Mouse (Mus musculus) CD8-positive naive resting alpha-beta T cell, adult 2 months (primary cell): ENCODE results near the gene Ppm1j.
A peak's percentile ranks its signal among the peaks of the same experiment; 100 is the strongest.
"Not testable (repeated sequence)": the region's sequence is repeated elsewhere in the genome, so short reads cannot be mapped to it uniquely, and the experiment has no call there.

Experiments
- DNase-seq, 2 experiments: peaks; one replicate each; pipeline ENCODE4 v3.0.0; 2022; ENCODE audit warnings: low read depth in 2 of 2, low spot score in 2 of 2

Gene Ppm1j

DNA sequence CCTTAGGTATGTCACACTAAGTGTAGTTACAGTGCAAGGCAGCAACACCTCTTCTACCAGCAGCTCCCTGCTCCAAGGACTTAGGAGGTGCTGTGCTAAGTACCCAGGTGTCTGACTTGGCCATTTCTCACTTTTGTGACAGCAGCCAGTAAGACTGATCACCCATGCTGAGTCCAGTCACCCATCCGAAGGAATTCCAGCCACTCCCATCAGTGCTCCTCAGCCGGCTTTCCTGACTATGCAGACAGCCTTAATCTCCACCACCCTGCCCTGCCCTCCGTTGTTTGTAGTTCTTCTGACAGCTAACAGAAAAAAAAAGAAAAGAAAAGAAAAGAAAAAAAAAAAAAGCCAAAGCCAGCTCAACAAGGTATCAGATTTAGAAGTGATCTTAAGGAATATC, 30.9 kb downstream of the Ppm1j start:
- DNase-seq: no peak

DNA sequence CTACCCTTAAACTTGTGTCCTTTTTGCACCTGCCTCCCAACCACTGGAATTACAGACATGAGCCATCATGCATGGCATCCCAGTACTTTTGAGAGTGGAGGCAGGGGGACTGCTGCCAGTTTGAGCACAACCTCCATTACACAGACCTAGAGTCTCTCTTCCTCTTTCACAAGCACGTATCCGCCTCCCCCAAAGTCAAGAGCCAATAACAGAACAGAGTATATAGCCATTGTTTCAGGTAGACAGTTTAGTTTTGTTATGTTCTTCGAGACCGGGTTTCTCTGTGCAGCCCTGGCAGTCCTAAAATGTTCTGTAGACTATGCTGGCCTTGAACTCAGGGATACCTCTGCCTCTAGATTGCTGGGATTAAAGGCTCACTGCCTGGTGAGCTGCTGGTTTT, 31.4 kb downstream of the Ppm1j start:
- no peak for DNase-seq

DNA sequence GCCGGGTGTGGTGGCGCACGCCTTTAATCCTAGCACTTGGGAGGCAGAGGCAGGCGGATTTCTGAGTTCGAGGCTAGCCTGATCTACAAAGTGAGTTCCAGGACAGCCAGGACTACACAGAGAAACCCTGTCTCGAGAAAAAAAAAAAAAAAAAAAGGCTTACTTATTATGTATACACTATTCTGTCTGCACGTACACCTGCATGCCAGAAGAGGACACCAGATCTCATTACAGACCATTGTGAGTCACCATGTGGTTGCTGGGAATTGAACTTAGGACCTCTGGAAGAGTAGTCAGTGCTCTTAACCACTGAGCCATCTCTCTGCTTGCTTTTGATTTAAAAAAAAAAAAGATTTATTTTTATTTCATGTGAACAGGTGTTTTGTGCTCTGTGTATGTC, 32.4 kb downstream of the Ppm1j start:
- DNase-seq: not testable (repeated sequence)

- no peak for DNase-seq
Measured at GRCm38 (mm10) chr3:104814746-104815145, 33.9 kb downstream of the Ppm1j start.

GRCm38 (mm10) chr3:104815346-104815745, 34.5 kb downstream of the Ppm1j start:
- DNase-seq: no peak

- DNase-seq: no peak
Measured at GRCm38 (mm10) chr3:104816130-104816529, 35.3 kb downstream of the Ppm1j start.

DNA sequence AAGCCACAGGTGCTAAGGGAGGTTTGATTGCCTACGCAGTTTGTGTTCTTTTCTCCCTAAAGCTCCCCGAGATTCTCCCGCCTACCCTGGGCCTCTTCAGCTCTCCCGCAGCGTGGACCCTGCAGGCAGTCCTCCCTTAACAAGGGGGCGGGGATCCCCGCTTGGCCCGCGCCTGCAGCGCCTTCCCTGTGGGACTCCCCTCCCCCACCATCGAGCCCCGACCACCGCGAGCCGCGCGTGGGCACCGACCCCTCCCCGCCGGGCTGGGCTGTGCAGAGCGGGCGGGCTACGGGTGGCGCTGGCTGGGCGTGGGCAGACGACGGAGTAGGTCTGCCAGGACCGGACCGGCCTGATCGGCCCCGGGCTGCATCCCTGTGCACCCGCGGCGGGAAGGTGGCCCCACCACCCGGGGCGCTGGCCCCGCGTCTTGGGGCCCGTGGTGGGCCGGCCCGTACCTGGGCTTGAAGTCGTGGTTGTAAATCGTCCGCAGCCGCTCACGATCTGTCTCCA, 36.7 kb downstream of the Ppm1j start:
- DNase-seq: peak in 1 of 2 experiments; percentile 26

GRCm38 (mm10) chr3:104817991-104818748, 37.3 kb downstream of the Ppm1j start, which contains the start of gene Mov10:
TSS of gene Mov10 (minus strand) at chr3:104818563.
- peak; percentile 32 to 46 for DNase-seq

- DNase-seq: no peak
Measured at GRCm38 (mm10) chr3:104818749-104819134, 37.9 kb downstream of the Ppm1j start.

GRCm38 (mm10) chr3:104820426-104820825, 39.6 kb downstream of the Ppm1j start:
- DNase-seq: no peak

GRCm38 (mm10) chr3:104822413-104822812, 41.6 kb downstream of the Ppm1j start:
- DNase-seq: no peak
